ENCODE assay signal across 26 mouse cellular contexts in the genomic region with DNA sequence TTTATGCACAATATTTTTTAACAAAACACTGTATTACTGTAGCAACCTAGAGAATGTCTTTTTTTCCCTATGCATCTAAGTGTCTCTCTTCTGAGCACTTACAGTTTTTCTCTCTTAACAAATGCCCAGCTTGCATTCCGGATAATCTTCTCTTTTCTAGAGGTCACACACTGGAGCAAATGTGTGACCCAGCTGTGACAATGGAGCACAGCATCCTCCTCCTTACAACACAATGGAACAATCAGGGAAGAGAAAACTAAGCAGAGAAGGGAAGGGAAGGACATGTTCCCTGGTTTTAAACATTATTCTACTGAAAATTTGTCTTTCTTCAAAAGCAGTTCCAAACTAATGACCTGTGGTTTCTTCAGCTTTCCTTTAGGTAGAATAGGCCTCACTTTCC.
"Had no signal": no experiment of that assay in that cellular context is flagged by ENCODE, and none has a peak within 500 bp of the region (broad histone marks: within the 10 kb centered on the region; RNA-seq: fewer than 3 reads in every experiment).

No protein-coding gene starts in this region.

- H3K4me1 ChIP-seq: embryonic facial prominence, embryonic 10.5 days; embryonic facial prominence, embryonic 12.5 days; embryonic facial prominence, embryonic 13.5 days; embryonic facial prominence, embryonic 15.5 days; forebrain, embryonic 10.5 days; forebrain, embryonic 15.5 days had no signal

- DNase-seq: cerebellum, adult 9-11 months; cerebellum, postnatal 10 days; cerebellum, postnatal 14 days; cerebellum, postnatal 25 days; cerebellum, postnatal 36 days; embryo, embryonic 11 days; forebrain, postnatal 0 days; gastrocnemius, adult 2 months; gastrocnemius, postnatal 10 days; gastrocnemius, postnatal 14 days; gastrocnemius, postnatal 25 days; gastrocnemius, postnatal 36 days; heart, adult 11 months; heart, adult 18-20 months; heart, adult 2 months had no signal

- H3K9me3 ChIP-seq: embryonic facial prominence, embryonic 10.5 days; embryonic facial prominence, embryonic 12.5 days; embryonic facial prominence, embryonic 13.5 days; embryonic facial prominence, embryonic 15.5 days; forebrain, embryonic 10.5 days; forebrain, embryonic 12.5 days; forebrain, embryonic 13.5 days; forebrain, embryonic 15.5 days had no signal

- H3K27ac ChIP-seq: embryonic facial prominence, embryonic 10.5 days; embryonic facial prominence, embryonic 12.5 days; embryonic facial prominence, embryonic 13.5 days; embryonic facial prominence, embryonic 15.5 days; forebrain, embryonic 10.5 days; forebrain, embryonic 12.5 days; forebrain, embryonic 13.5 days; forebrain, embryonic 15.5 days; gastrocnemius, adult 2 months; heart, adult 2 months had no signal

- ATAC-seq: forebrain, embryonic 13.5 days; forebrain, embryonic 14.5 days; forebrain, embryonic 15.5 days; forebrain, embryonic 16.5 days; forebrain, postnatal 0 days had no signal

- H3K36me3 ChIP-seq: embryonic facial prominence, embryonic 10.5 days; embryonic facial prominence, embryonic 12.5 days; embryonic facial prominence, embryonic 13.5 days; embryonic facial prominence, embryonic 15.5 days; forebrain, embryonic 10.5 days; forebrain, embryonic 12.5 days; forebrain, embryonic 15.5 days had no signal

- H3K27me3 ChIP-seq: embryonic facial prominence, embryonic 12.5 days; embryonic facial prominence, embryonic 13.5 days; embryonic facial prominence, embryonic 15.5 days; forebrain, embryonic 12.5 days; forebrain, embryonic 13.5 days; forebrain, embryonic 15.5 days had no signal

- H3K4me2 ChIP-seq: embryonic facial prominence, embryonic 12.5 days; embryonic facial prominence, embryonic 13.5 days; embryonic facial prominence, embryonic 15.5 days; forebrain, embryonic 12.5 days; forebrain, embryonic 13.5 days; forebrain, embryonic 15.5 days had no signal

- H3K9ac ChIP-seq: embryonic facial prominence, embryonic 12.5 days; embryonic facial prominence, embryonic 13.5 days; embryonic facial prominence, embryonic 15.5 days; forebrain, embryonic 12.5 days; forebrain, embryonic 13.5 days; forebrain, embryonic 15.5 days; forebrain, postnatal 0 days had no signal

- H3K4me3 ChIP-seq: embryonic facial prominence, embryonic 10.5 days; embryonic facial prominence, embryonic 12.5 days; embryonic facial prominence, embryonic 13.5 days; embryonic facial prominence, embryonic 15.5 days; erythroblast, embryonic 14.5 days; forebrain, embryonic 10.5 days; forebrain, embryonic 12.5 days; forebrain, embryonic 13.5 days; forebrain, embryonic 15.5 days; gastrocnemius, adult 2 months; heart, adult 2 months had no signal
